Mouse (Mus musculus): ENCODE measurements around the gene Ehd4. TPM values are rescaled to one million over a fixed set of nuclear protein-coding genes. Genes with fewer than 3 reads are reported as not detected.

Gene Ehd4
- polyA plus RNA-seq, 1 experiment from 2014 or later = 159 TPM

DNA sequence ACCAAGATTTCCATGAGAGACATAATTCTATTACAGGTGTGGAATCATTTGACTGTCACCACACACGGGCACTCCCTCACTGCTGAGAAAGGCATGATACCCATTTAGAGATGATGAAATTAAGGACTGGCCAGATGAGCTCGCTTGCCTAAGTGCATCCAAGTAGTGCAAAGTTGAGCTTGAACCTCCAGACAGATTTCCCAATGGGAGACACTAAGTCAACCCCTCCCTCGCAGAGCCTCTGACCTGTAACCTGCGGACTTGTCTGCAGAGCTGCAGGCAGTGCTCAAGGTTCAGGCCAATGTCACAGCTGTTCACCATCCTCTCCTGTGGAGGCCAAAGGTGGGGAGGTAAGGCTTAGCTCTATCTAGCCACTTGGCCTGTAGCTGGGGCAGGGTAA is 95.6 kb downstream of the Ehd4 start:
- H3K4me3 ChIP-seq = no peak overlapping the region
- no peak overlapping the region for H3K4me2 ChIP-seq
- WGBS = 79% methylated on average over 4 of the region's 4 CpGs
- H3K9me3 ChIP-seq (replicated peaks) = no peaks in the 10 kb centered on the region
- H3K27ac ChIP-seq (ENCODE audit: poor library complexity, severe bottlenecking) = no peak overlapping the region
- peaks cover 8% of the 10 kb centered on the region; the same call in 1 of the 2 replicates for H3K27me3 ChIP-seq (replicated peaks)
- peaks cover 15% of the 10 kb centered on the region for H3K4me1 ChIP-seq (replicated peaks)
- H3K36me3 ChIP-seq = no peaks in the 10 kb centered on the region
- ATAC-seq (ENCODE audit: insufficient number of reproducible peaks, low FRiP score) = no peak
- H3K9ac ChIP-seq = no peak overlapping the region

DNA sequence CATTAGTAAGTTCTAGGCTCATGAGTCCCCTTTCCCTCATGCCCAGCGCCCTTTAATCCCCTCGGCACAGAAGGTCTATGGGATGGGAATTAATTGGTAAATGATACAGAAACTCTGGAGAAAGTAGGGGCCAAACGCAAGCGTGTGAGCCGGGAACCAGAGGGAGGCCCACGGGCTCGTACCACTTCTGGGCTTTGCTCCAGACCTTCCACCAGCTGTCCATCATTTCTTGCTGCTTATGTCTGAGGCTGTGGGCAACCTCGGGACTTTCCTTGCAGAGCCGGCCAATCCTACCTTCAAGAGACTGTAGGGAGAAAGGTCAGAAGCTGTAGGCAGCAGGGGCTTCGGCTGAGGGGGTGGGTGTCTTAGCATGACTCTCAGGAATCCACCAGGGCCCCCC is 98.5 kb downstream of the Ehd4 start:
- no peaks in the 10 kb centered on the region for H3K36me3 ChIP-seq
- no peak for ATAC-seq (ENCODE audit: insufficient number of reproducible peaks, low FRiP score)
- H3K9ac ChIP-seq = no peak overlapping the region
- H3K9me3 ChIP-seq (replicated peaks) = no peaks in the 10 kb centered on the region
- H3K4me3 ChIP-seq = no peak overlapping the region
- H3K4me2 ChIP-seq = no peak overlapping the region
- H3K27ac ChIP-seq (ENCODE audit: poor library complexity, severe bottlenecking) = no peak overlapping the region
- peaks cover 14% of the 10 kb centered on the region; the same call in 1 of the 2 replicates for H3K27me3 ChIP-seq (replicated peaks)
- WGBS = 79% methylated on average over 10 of the region's 10 CpGs
- H3K4me1 ChIP-seq (replicated peaks) = peaks cover 15% of the 10 kb centered on the region

DNA sequence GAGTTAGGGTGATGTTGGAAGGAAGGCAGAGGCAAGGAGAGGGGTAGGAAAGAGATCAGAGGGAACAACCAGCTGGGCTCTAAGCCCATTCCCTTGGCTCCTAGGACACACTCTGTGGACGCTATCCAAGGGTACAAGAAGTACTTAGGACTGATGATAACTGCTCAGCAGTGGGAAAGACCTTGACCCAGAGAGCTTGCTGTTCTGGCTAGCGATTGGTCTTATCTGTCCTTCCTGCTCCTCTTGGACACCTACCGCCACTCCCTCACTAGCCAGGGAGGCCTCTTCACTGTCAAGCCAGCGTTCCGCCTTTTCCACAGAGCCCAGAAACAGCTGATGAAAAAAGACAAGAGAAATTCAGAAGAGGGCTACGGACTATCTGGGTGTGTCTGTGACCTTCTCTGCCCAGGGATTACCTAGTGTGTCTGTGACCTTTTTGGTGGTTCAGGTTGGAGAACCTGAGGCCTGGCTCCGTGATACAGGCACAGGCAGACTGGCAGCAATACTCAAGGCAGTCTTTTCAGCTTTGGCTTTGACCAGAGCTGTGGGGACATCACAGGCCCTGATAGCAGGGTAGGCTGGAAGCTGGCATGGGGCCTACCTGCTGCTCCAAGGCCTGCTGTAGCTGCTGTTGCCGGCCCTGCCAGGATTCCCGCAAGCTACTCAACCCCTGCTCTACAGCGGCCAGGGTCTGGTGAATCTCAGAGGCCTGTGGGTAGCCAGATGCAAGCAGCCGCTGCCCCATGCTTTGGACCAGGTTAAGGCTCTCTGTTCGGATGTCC is 99.4 kb downstream of the Ehd4 start:
- Histone ChIP-seq H3K9ac (no peak overlapping the region), H3K27ac (ENCODE audit: poor library complexity, severe bottlenecking) (no peak overlapping the region), H3K4me1 (replicated peaks) (peaks cover 15% of the 10 kb centered on the region), H3K36me3 (no peaks in the 10 kb centered on the region), H3K9me3 (replicated peaks) (no peaks in the 10 kb centered on the region), H3K27me3 (replicated peaks) (peaks cover 14% of the 10 kb centered on the region; the same call in 1 of the 2 replicates), H3K4me3 (no peak overlapping the region), H3K4me2 (no peak overlapping the region)
- no peak for ATAC-seq (ENCODE audit: insufficient number of reproducible peaks, low FRiP score)
- 63% methylated on average over 12 of the region's 12 CpGs for WGBS

DNA sequence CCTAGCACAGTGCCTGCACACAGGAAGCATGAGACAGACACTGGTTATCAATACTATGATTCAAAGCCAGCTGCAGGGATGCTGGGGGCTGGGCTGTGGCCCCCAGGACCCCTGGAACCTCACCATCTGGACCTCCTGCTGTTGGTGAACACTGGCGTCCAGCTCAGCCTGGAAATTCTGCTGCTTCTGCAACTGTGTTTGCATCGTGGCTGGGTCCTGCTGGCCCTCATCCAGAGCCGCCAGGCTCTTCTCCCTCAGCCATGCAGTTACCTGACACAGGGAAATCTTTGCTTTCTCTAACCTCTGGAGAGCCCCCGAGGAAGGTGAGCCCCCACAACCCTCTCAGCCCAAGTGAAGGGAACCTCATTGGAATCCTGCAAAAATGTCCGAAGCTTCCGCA is 103.0 kb downstream of the Ehd4 start:
- Histone ChIP-seq H3K9me3 (replicated peaks) (no peaks in the 10 kb centered on the region), H3K4me1 (replicated peaks) (peaks cover 15% of the 10 kb centered on the region), H3K4me2 (no peak overlapping the region), H3K4me3 (no peak overlapping the region), H3K9ac (no peak overlapping the region), H3K27me3 (replicated peaks) (peaks cover 21% of the 10 kb centered on the region), H3K27ac (ENCODE audit: poor library complexity, severe bottlenecking) (no peak overlapping the region), H3K36me3 (no peaks in the 10 kb centered on the region)
- 65% methylated on average over 6 of the region's 6 CpGs for WGBS
- no peak for ATAC-seq (ENCODE audit: insufficient number of reproducible peaks, low FRiP score)

DNA sequence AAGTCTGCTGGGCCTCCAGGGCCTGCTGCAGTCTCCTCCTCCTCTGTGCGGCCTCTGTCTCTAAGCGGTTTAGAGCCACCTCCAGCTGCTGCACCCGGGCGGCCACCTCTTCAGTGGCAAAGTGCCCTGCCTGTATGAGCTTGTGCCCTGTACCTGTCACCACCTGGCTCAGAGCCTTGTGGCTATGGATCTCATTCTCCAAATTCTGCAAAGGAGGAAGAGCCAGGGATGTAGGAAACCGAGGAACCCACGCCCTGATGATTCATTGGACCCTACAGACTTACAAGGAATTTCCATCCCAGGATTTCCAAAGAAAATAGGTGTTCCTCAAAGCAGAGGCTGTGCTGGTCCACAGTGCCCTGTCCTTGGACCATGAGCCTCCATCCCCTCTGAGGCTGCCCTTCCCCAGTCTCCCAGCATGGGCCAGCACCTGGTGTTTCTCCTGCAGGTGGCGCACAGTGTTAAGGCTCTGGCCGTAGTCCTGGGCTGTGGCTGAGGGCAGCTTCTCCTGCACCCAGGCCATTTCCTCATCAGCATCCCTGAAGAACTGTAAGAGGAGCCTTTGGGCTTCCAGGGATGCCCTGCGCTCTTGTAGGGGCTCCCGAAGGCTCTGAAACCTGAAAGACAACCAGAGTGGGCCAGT is 104.7 kb downstream of the Ehd4 start:
- Histone ChIP-seq H3K27ac (ENCODE audit: poor library complexity, severe bottlenecking) (no peak overlapping the region), H3K27me3 (replicated peaks) (peaks cover 21% of the 10 kb centered on the region), H3K4me1 (replicated peaks) (peaks cover 11% of the 10 kb centered on the region), H3K36me3 (no peaks in the 10 kb centered on the region), H3K9me3 (replicated peaks) (no peaks in the 10 kb centered on the region), H3K4me3 (no peak overlapping the region), H3K4me2 (no peak overlapping the region), H3K9ac (no peak overlapping the region)
- 54% methylated on average over 10 of the region's 10 CpGs for WGBS
- peak; percentile 39; the same call in 1 of the 2 replicates for ATAC-seq (ENCODE audit: insufficient number of reproducible peaks, low FRiP score)

DNA sequence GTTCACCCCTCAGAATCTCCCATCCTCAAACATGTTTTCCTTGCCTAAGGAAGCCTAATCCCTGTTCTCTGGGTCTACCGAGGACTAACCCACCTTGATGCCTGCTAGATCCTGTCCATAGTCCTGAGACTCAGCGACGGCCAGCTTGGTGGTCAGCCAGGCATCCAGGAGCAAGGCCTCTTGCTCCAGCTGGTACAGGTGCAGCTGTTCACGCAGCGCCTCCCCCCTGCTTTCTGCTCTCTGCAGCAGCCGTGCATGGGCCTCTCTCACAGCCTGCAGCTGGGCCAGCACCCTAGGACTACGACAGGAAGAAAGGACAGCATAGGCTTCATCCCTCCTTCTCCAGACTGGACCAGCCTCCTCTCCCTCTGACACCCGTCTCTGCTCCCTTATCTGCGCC is 106.2 kb downstream of the Ehd4 start:
- no peak for ATAC-seq (ENCODE audit: insufficient number of reproducible peaks, low FRiP score)
- H3K9ac ChIP-seq = no peak overlapping the region
- peaks cover 21% of the 10 kb centered on the region for H3K27me3 ChIP-seq (replicated peaks)
- H3K4me1 ChIP-seq (replicated peaks) = peaks cover 9% of the 10 kb centered on the region
- no peaks in the 10 kb centered on the region for H3K9me3 ChIP-seq (replicated peaks)
- WGBS = 58% methylated on average over 9 of the region's 9 CpGs
- no peak overlapping the region for H3K4me2 ChIP-seq
- no peak overlapping the region for H3K27ac ChIP-seq (ENCODE audit: poor library complexity, severe bottlenecking)
- H3K36me3 ChIP-seq = no peaks in the 10 kb centered on the region
- H3K4me3 ChIP-seq = no peak overlapping the region

DNA sequence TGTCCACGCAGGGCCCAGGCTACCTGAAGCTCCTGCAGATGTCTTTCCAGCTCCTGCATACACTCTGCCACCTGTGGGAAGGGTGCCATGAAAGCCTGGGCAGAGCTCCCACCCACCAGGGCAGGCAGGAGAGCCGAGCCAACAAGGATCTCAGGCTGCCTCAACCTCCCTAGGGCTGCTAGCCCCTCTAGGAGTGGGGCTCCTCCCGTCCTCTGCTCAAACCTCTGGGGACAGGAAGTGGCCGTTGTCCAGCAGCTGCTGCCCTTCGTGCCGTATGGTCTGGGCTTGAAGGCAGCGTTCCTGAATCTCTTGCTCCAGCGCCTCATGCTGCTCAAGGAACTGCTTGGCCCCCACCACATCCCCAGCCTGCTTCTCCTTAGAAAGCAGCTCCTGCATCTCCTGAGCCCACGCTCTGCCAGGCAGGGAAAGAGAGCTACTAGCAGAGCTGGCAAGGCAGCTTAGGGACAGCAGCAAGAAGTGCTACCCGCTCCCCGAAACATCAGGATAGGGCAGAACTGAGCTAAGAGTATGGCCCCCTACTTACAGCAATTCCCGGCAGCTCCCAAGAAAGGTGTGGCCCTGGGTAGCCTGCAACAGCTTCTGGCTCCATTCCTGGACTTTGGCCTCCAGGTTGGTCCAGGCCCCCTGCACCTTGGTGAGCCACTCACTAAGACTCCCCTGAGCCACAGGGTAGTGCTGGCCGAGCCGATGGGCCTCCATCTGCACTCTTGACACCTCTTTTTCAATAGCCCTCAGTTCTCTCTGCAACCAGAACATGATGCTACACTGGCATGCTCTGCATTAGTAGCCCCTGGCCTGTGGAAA is 107.7 kb downstream of the Ehd4 start:
- H3K9me3 ChIP-seq (replicated peaks) = no peaks in the 10 kb centered on the region
- WGBS = 59% methylated on average over 14 of the region's 14 CpGs
- peaks cover 9% of the 10 kb centered on the region for H3K36me3 ChIP-seq
- H3K4me2 ChIP-seq = no peak overlapping the region
- peaks cover 20% of the 10 kb centered on the region for H3K27me3 ChIP-seq (replicated peaks)
- H3K4me1 ChIP-seq (replicated peaks) = peaks cover 9% of the 10 kb centered on the region
- ATAC-seq (ENCODE audit: insufficient number of reproducible peaks, low FRiP score) = no peak
- no peak overlapping the region for H3K4me3 ChIP-seq
- no peak overlapping the region for H3K27ac ChIP-seq (ENCODE audit: poor library complexity, severe bottlenecking)
- no peak overlapping the region for H3K9ac ChIP-seq

DNA sequence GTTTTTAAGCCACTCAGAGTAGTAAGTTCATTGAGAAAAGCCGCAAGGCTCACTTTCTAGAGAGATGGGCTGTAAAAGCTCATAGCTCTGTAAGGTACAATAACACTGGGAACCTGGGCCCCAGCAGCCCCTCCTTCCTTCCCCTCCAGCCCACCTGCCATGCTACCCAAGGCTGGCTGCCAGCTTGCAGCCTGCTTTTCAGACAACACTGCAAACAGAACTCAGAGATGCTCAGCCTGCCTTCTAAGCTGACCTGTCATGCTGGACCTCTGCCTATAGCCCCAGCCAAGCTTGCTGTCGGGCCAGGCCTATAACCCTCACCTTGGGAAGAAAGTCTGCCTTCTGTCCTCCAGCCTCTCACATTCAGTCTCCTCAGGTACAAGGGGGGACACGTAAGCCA is 109.7 kb downstream of the Ehd4 start:
- no peak for ATAC-seq (ENCODE audit: insufficient number of reproducible peaks, low FRiP score)
- Histone ChIP-seq H3K9ac (no peak overlapping the region), H3K27me3 (replicated peaks) (peaks cover 14% of the 10 kb centered on the region; the same call in 1 of the 2 replicates), H3K4me3 (no peak overlapping the region), H3K4me1 (replicated peaks) (peaks cover 9% of the 10 kb centered on the region), H3K4me2 (no peak overlapping the region), H3K9me3 (replicated peaks) (no peaks in the 10 kb centered on the region), H3K36me3 (peaks cover 29% of the 10 kb centered on the region), H3K27ac (ENCODE audit: poor library complexity, severe bottlenecking) (no peak overlapping the region)
- 72% methylated on average over 3 of the region's 3 CpGs for WGBS

DNA sequence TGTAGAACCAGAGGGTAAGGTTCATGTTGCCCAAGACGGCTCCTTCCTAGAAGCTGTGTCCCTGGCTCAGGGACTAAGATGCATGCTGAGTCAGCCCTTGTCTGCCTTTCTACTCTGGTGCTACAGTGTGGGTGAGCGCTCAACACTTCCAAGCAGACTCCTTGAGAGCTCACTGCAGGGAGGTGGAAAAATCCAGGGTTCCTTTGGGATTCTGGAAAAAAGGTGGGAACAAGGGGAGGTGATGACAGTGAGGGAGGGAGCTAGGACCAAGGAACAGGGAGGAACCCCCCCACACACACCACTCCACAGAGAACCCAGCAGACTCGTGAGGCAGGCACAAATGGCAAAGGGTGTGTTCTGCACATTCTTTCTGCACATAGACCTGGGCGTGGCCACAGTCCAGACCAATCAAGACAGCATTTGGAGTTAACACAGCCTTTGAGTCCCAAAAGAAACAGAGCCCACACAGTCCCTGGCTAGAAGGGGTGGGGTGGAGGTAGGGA is 110.3 kb downstream of the Ehd4 start:
- H3K36me3 ChIP-seq = peaks cover 34% of the 10 kb centered on the region
- no peak overlapping the region for H3K4me2 ChIP-seq
- peaks cover 10% of the 10 kb centered on the region; the same call in 1 of the 2 replicates for H3K27me3 ChIP-seq (replicated peaks)
- peaks cover 9% of the 10 kb centered on the region for H3K4me1 ChIP-seq (replicated peaks)
- no peak overlapping the region for H3K9ac ChIP-seq
- no peaks in the 10 kb centered on the region for H3K9me3 ChIP-seq (replicated peaks)
- H3K4me3 ChIP-seq = no peak overlapping the region
- no peak for ATAC-seq (ENCODE audit: insufficient number of reproducible peaks, low FRiP score)
- no peak overlapping the region for H3K27ac ChIP-seq (ENCODE audit: poor library complexity, severe bottlenecking)
- WGBS = 41% methylated on average over 4 of the region's 4 CpGs

DNA sequence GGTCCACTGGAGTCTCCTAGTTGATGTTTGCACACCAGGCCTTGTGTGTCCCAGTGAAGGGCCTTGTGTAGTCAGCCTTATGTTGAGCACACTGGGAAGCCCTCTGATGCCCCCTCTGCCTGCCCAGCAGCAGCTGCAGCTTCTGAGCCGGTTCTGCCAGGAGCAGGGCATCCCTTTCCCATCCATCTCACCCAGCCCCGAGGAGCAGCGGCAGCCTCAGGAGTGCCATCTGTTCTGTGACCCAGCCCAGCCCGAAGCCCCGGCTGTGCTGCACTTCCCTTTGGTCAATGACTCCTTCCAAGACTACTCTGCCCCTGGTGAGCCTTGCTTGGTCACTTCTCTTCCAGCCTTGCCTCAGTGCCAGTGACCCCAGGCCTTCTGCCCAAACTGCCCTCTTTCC is 113.4 kb downstream of the Ehd4 start:
- WGBS = 95% methylated on average over 5 of the region's 5 CpGs
- H3K36me3 ChIP-seq = peaks cover 66% of the 10 kb centered on the region

More for the DNA sequence above, 113.4 kb downstream of the Ehd4 start:
- H3K27ac ChIP-seq (ENCODE audit: poor library complexity, severe bottlenecking) = no peak overlapping the region
- H3K9me3 ChIP-seq (replicated peaks) = no peaks in the 10 kb centered on the region
- H3K4me1 ChIP-seq (replicated peaks) = peaks cover 9% of the 10 kb centered on the region
- no peaks in the 10 kb centered on the region; the same call in 1 of the 2 replicates for H3K27me3 ChIP-seq (replicated peaks)
- no peak overlapping the region for H3K9ac ChIP-seq
- H3K4me3 ChIP-seq = no peak overlapping the region
- H3K4me2 ChIP-seq = no peak overlapping the region
- no peak for ATAC-seq (ENCODE audit: insufficient number of reproducible peaks, low FRiP score)
